Mouse (Mus musculus) forebrain, embryonic 11.5 days (tissue): Measurements from ENCODE around the gene Ipo11. TPM values are rescaled to one million over a fixed set of nuclear protein-coding genes. Genes with fewer than 3 reads are reported as not detected.

Experiments
- ATAC-seq: fragments of 200-750 bp; cut with Nextera tagmentation; replicated peaks from 2 replicates; pipeline ENCODE4 v1.8.0; 2017; ENCODE audit warnings: moderate TSS enrichment; ENCODE audit not compliant: low FRiP score
- DNase-seq: peaks from one replicate; pipeline ENCODE4 v3.0.0-alpha.2; 2017; ENCODE audit warnings: low spot score
- H3K27ac ChIP-seq: fragments of 300-500 bp; sonication (generic); 2 replicates; pipeline ENCODE4 v1.5.1; 2014; ENCODE audit warnings: low read depth, low read length
- H3K27me3 ChIP-seq: fragments of 300-500 bp; sonication (generic); 2 replicates; pipeline ENCODE4 v1.6.1; 2014; ENCODE audit warnings: mild to moderate bottlenecking, low read length, mixed read lengths; ENCODE audit not compliant: control insufficient read depth, insufficient read depth
- H3K36me3 ChIP-seq: fragments of 300-500 bp; sonication (generic); 2 replicates; pipeline ENCODE4 v1.6.1; 2014; ENCODE audit warnings: mild to moderate bottlenecking, low read length, moderate library complexity, mixed read lengths; ENCODE audit not compliant: control insufficient read depth, insufficient read depth
- H3K4me1 ChIP-seq: fragments of 300-500 bp; sonication (generic); replicated peaks from 2 replicates; pipeline ENCODE4 v1.6.1; 2014; ENCODE audit warnings: low read length, mixed read lengths; ENCODE audit not compliant: control insufficient read depth, insufficient read depth
- H3K4me2 ChIP-seq: fragments of 300-500 bp; sonication (generic); 2 replicates; pipeline ENCODE4 v1.6.1; 2014; ENCODE audit warnings: low read depth, mild to moderate bottlenecking, low read length, moderate library complexity, mixed read lengths; ENCODE audit not compliant: severe bottlenecking
- H3K4me3 ChIP-seq: fragments of 300-500 bp; sonication (generic); 2 replicates; pipeline ENCODE4 v1.5.1; 2014; ENCODE audit warnings: low read depth, low read length
- H3K9ac ChIP-seq: fragments of 300-500 bp; sonication (generic); 2 replicates; pipeline ENCODE4 v1.6.1; 2014; ENCODE audit warnings: low read length
- H3K9me3 ChIP-seq: fragments of 300-500 bp; sonication (generic); 2 replicates; pipeline ENCODE4 v1.6.1; 2016; ENCODE audit warnings: low read length, mixed read lengths; ENCODE audit not compliant: control insufficient read depth
- WGBS: fragments of 180-500 bp; shearing (Covaris S2); extraction: QIAGEN DNeasy Blood & Tissue Kit; methylation state at CpG from one replicate; pipeline ENCODE4 v1.1.7; 2014; 5-methylcytosine and 5-hydroxymethylcytosine counted together
- polyA plus RNA-seq: library from polyadenylated mRNA; unstranded; fragments of >200 nt; fragmentation: Nextera tagmentation; extraction: Ambion mirVana; gene quantifications from 2 replicates; pipeline ENCODE4 v1.2.1, GENCODE M21; 2014

Ipo11 gene
- polyA plus RNA-seq, 1 experiment from 2014 or later = 92.9 TPM

- Histone ChIP-seq H3K4me2 (no peak overlapping the region), H3K4me1 (no peaks in the 10 kb centered on the region), H3K36me3 (peaks cover 3% of the 10 kb centered on the region; the same call in 1 of the 2 replicates), H3K9ac (no peak overlapping the region), H3K27ac (no peak overlapping the region), H3K4me3 (no peak overlapping the region), H3K27me3 (no peaks in the 10 kb centered on the region), H3K9me3 (no peaks in the 10 kb centered on the region)
- DNase-seq (no peak), ATAC-seq (no peak)
- WGBS = 90% methylated on average over 3 of the region's 3 CpGs
Measured at GRCm38 (mm10) chr13:106838778-106839177, 98.0 kb downstream of the Ipo11 start.

GRCm38 (mm10) chr13:106836527-106836879 is 100.3 kb downstream of the Ipo11 start:
- no peaks in the 10 kb centered on the region for H3K27me3 ChIP-seq
- DNase-seq = no peak
- H3K9ac ChIP-seq = no peak overlapping the region
- WGBS = 92% methylated on average over 5 of the region's 5 CpGs
- H3K36me3 ChIP-seq = peaks cover 3% of the 10 kb centered on the region; the same call in 1 of the 2 replicates
- ATAC-seq = no peak
- no peak overlapping the region for H3K27ac ChIP-seq
- no peaks in the 10 kb centered on the region for H3K4me1 ChIP-seq
- no peak overlapping the region for H3K4me2 ChIP-seq
- no peaks in the 10 kb centered on the region for H3K9me3 ChIP-seq
- H3K4me3 ChIP-seq = no peak overlapping the region

GRCm38 (mm10) chr13:106835844-106836526 is 100.8 kb downstream of the Ipo11 start:
- no peaks in the 10 kb centered on the region for H3K27me3 ChIP-seq
- H3K36me3 ChIP-seq = peaks cover 3% of the 10 kb centered on the region; the same call in 1 of the 2 replicates
- H3K4me1 ChIP-seq = no peaks in the 10 kb centered on the region
- H3K4me2 ChIP-seq = no peak overlapping the region
- H3K4me3 ChIP-seq = no peak overlapping the region
- H3K9ac ChIP-seq = no peak overlapping the region
- no peak overlapping the region for H3K27ac ChIP-seq
- DNase-seq (no peak), ATAC-seq (no peak)
- 86% methylated on average over 15 of the region's 15 CpGs for WGBS
- no peaks in the 10 kb centered on the region for H3K9me3 ChIP-seq

- DNase-seq (no peak), ATAC-seq (no peak)
- Histone ChIP-seq H3K27ac (no peak overlapping the region), H3K4me2 (no peak overlapping the region), H3K4me1 (no peaks in the 10 kb centered on the region), H3K9me3 (no peaks in the 10 kb centered on the region), H3K4me3 (no peak overlapping the region), H3K27me3 (no peaks in the 10 kb centered on the region), H3K9ac (no peak overlapping the region), H3K36me3 (no peaks in the 10 kb centered on the region; the same call in 1 of the 2 replicates)
- 71% methylated on average over 6 of the region's 6 CpGs for WGBS
Measured at GRCm38 (mm10) chr13:106830029-106830428, 106.7 kb downstream of the Ipo11 start.

GRCm38 (mm10) chr13:106829327-106829997 is 107.3 kb downstream of the Ipo11 start:
- DNase-seq (no peak), ATAC-seq (no peak)
- Histone ChIP-seq H3K27me3 (no peaks in the 10 kb centered on the region), H3K9ac (no peak overlapping the region), H3K9me3 (no peaks in the 10 kb centered on the region), H3K36me3 (no peaks in the 10 kb centered on the region; the same call in 1 of the 2 replicates), H3K27ac (no peak overlapping the region), H3K4me1 (no peaks in the 10 kb centered on the region), H3K4me3 (no peak overlapping the region), H3K4me2 (no peak overlapping the region)
- WGBS = 90% methylated on average over 12 of the region's 12 CpGs

- no peak for DNase-seq
- H3K27me3 ChIP-seq = no peaks in the 10 kb centered on the region
- no peak overlapping the region for H3K4me3 ChIP-seq
- H3K27ac ChIP-seq = no peak overlapping the region
- H3K4me1 ChIP-seq = no peaks in the 10 kb centered on the region
- H3K4me2 ChIP-seq = no peak overlapping the region
- H3K36me3 ChIP-seq = no peaks in the 10 kb centered on the region; the same call in 1 of the 2 replicates
- ATAC-seq = 0 out of 2 replicates have a peak, but pooled peaks have one; percentile 31
- no peak overlapping the region for H3K9ac ChIP-seq
- 78% methylated on average over 5 of the region's 5 CpGs for WGBS
- H3K9me3 ChIP-seq = no peaks in the 10 kb centered on the region
Measured at GRCm38 (mm10) chr13:106825618-106826017, 111.1 kb downstream of the Ipo11 start.

GRCm38 (mm10) chr13:106823875-106824191 is 112.9 kb downstream of the Ipo11 start:
- Histone ChIP-seq H3K9me3 (no peaks in the 10 kb centered on the region), H3K27me3 (no peaks in the 10 kb centered on the region), H3K4me2 (no peak overlapping the region), H3K4me1 (no peaks in the 10 kb centered on the region), H3K27ac (no peak overlapping the region), H3K36me3 (no peaks in the 10 kb centered on the region; the same call in 1 of the 2 replicates), H3K4me3 (no peak overlapping the region), H3K9ac (no peak overlapping the region)
- ATAC-seq (no peak), DNase-seq (no peak)
- 98% methylated on average over 2 of the region's 2 CpGs for WGBS

GRCm38 (mm10) chr13:106823121-106823874 is 113.5 kb downstream of the Ipo11 start:
- Histone ChIP-seq H3K36me3 (no peaks in the 10 kb centered on the region; the same call in 1 of the 2 replicates), H3K4me2 (no peak overlapping the region), H3K9me3 (no peaks in the 10 kb centered on the region), H3K27ac (no peak overlapping the region), H3K4me1 (no peaks in the 10 kb centered on the region), H3K27me3 (no peaks in the 10 kb centered on the region), H3K9ac (no peak overlapping the region), H3K4me3 (no peak overlapping the region)
- DNase-seq = no peak
- 94% methylated on average over 12 of the region's 12 CpGs for WGBS
- no peak for ATAC-seq
